Mouse (Mus musculus) heart, embryonic 15.5 days (tissue): ENCODE data around the gene Skp2. TPM values are rescaled to one million over a fixed set of nuclear protein-coding genes. Genes with fewer than 3 reads are reported as not detected.

Source experiments
- ATAC-seq: fragments of 200-750 bp; cut with Nextera tagmentation; replicated peaks from 2 replicates; pipeline ENCODE4 v1.8.0; 2017; ENCODE audit warnings: low read depth, moderate TSS enrichment; ENCODE audit not compliant: insufficient number of reproducible peaks, insufficient read depth, low FRiP score
- H3K27ac ChIP-seq: fragments of 300-500 bp; sonication (generic); 2 replicates; pipeline ENCODE4 v1.5.1; 2015; ENCODE audit warnings: mild to moderate bottlenecking, inconsistent platforms
- H3K27me3 ChIP-seq: fragments of 300-500 bp; sonication (generic); 2 replicates; pipeline ENCODE4 v1.6.1; 2015; ENCODE audit warnings: inconsistent platforms
- H3K36me3 ChIP-seq: fragments of 300-500 bp; sonication (generic); 2 replicates; pipeline ENCODE4 v1.6.1; 2015; ENCODE audit warnings: mild to moderate bottlenecking, inconsistent platforms
- H3K4me1 ChIP-seq: fragments of 300-500 bp; sonication (generic); replicated peaks from 2 replicates; pipeline ENCODE4 v1.6.1; 2015; ENCODE audit warnings: inconsistent platforms
- H3K4me2 ChIP-seq: fragments of 300-500 bp; sonication (generic); 2 replicates; pipeline ENCODE4 v1.6.1; 2015; ENCODE audit warnings: inconsistent platforms, mild to moderate bottlenecking, moderate library complexity
- H3K4me3 ChIP-seq: fragments of 300-500 bp; sonication (generic); 2 replicates; pipeline ENCODE4 v1.5.1; 2015; ENCODE audit warnings: mild to moderate bottlenecking, inconsistent platforms
- H3K9ac ChIP-seq: fragments of 300-500 bp; sonication (generic); 2 replicates; pipeline ENCODE4 v1.6.1; 2015; ENCODE audit warnings: mild to moderate bottlenecking, inconsistent platforms
- H3K9me3 ChIP-seq: fragments of 300-500 bp; sonication (generic); replicated peaks from 2 replicates; pipeline ENCODE4 v1.6.1; 2016; ENCODE audit warnings: inconsistent platforms
- WGBS: fragments of 180-500 bp; shearing (Covaris S2); methylation state at CpG from one replicate; pipeline ENCODE4 v1.1.7; 2015; ENCODE audit warnings: mixed read lengths; 5-methylcytosine and 5-hydroxymethylcytosine counted together
- polyA plus RNA-seq: library from polyadenylated mRNA; unstranded; fragments of >200 nt; fragmentation: Nextera tagmentation; extraction: Ambion mirVana; gene quantifications from 2 replicates; pipeline ENCODE4 v1.2.1, GENCODE M21; 2015

The Skp2 gene
- polyA plus RNA-seq, 1 experiment from 2014 or later, result 18.4 TPM

GRCm38 (mm10) chr15:9087895-9088682 is 67.1 kb downstream of the Skp2 start:
- H3K4me2 ChIP-seq, result no peak overlapping the region
- no peaks in the 10 kb centered on the region for H3K9me3 ChIP-seq
- H3K4me3 ChIP-seq, result no peak overlapping the region
- no peak overlapping the region for H3K27ac ChIP-seq
- no peak for ATAC-seq
- no peaks in the 10 kb centered on the region for H3K27me3 ChIP-seq
- peaks cover 19% of the 10 kb centered on the region for H3K4me1 ChIP-seq
- WGBS, result 79% methylated on average over 17 of the region's 17 CpGs
- H3K36me3 ChIP-seq, result peaks cover 15% of the 10 kb centered on the region; the same call in 1 of the 2 replicates
- H3K9ac ChIP-seq, result no peak overlapping the region

GRCm38 (mm10) chr15:9087421-9087820 is 67.8 kb downstream of the Skp2 start:
- Histone ChIP-seq H3K27me3 (no peaks in the 10 kb centered on the region), H3K4me2 (no peak overlapping the region), H3K36me3 (peaks cover 9% of the 10 kb centered on the region; the same call in 1 of the 2 replicates), H3K27ac (no peak overlapping the region), H3K4me3 (no peak overlapping the region), H3K9ac (no peak overlapping the region), H3K9me3 (no peaks in the 10 kb centered on the region), H3K4me1 (peaks cover 21% of the 10 kb centered on the region)
- WGBS, result 68% methylated on average over 5 of the region's 5 CpGs
- no peak for ATAC-seq

GRCm38 (mm10) chr15:9086813-9087212 is 68.4 kb downstream of the Skp2 start:
- ATAC-seq, result peak; percentile 58; the same call in 1 of the 2 replicates
- WGBS, result 40% methylated on average over 11 of the region's 11 CpGs
- 0 out of 2 replicates have a peak overlapping the region, but pooled peaks have one; percentile 42 for H3K27ac ChIP-seq
- no peak overlapping the region for H3K9ac ChIP-seq
- H3K4me1 ChIP-seq, result peaks cover 23% of the 10 kb centered on the region
- H3K27me3 ChIP-seq, result no peaks in the 10 kb centered on the region
- H3K9me3 ChIP-seq, result no peaks in the 10 kb centered on the region
- H3K36me3 ChIP-seq, result peaks cover 8% of the 10 kb centered on the region; the same call in 1 of the 2 replicates
- no peak overlapping the region for H3K4me2 ChIP-seq
- H3K4me3 ChIP-seq, result no peak overlapping the region

- no peak overlapping the region for H3K9ac ChIP-seq
- H3K4me3 ChIP-seq, result no peak overlapping the region
- H3K36me3 ChIP-seq, result 0 out of 2 replicates have a peak, but pooled peaks cover 3% of the 10 kb centered on the region
- H3K27ac ChIP-seq, result no peak overlapping the region
- WGBS, result 70% methylated on average over 9 of the region's 9 CpGs
- no peak overlapping the region for H3K4me2 ChIP-seq
- no peaks in the 10 kb centered on the region for H3K9me3 ChIP-seq
- H3K27me3 ChIP-seq, result no peaks in the 10 kb centered on the region
- no peak for ATAC-seq
- peaks cover 55% of the 10 kb centered on the region for H3K4me1 ChIP-seq
Observed at GRCm38 (mm10) chr15:9082753-9083152, 72.5 kb downstream of the Skp2 start.

GRCm38 (mm10) chr15:9081294-9081693 is 73.9 kb downstream of the Skp2 start:
- WGBS, result 38% methylated on average over 3 of the region's 3 CpGs
- Histone ChIP-seq H3K36me3 (0 out of 2 replicates have a peak, but pooled peaks cover 3% of the 10 kb centered on the region), H3K9ac (no peak overlapping the region), H3K4me1 (peaks cover 55% of the 10 kb centered on the region), H3K4me2 (no peak overlapping the region), H3K27me3 (no peaks in the 10 kb centered on the region), H3K9me3 (no peaks in the 10 kb centered on the region), H3K4me3 (no peak overlapping the region), H3K27ac (peak overlapping the region; percentile 42; the same call in 1 of the 2 replicates)
- ATAC-seq, result no peak; the same call in 1 of the 2 replicates

- H3K27me3 ChIP-seq, result no peaks in the 10 kb centered on the region
- H3K4me3 ChIP-seq, result no peak overlapping the region
- peaks cover 60% of the 10 kb centered on the region for H3K4me1 ChIP-seq
- no peak for ATAC-seq
- no peak overlapping the region for H3K9ac ChIP-seq
- 32% methylated on average over 4 of the region's 4 CpGs for WGBS
- no peaks in the 10 kb centered on the region for H3K9me3 ChIP-seq
- H3K27ac ChIP-seq, result peak overlapping the region; percentile 54
- H3K36me3 ChIP-seq, result no peaks in the 10 kb centered on the region
- no peak overlapping the region for H3K4me2 ChIP-seq
Observed at GRCm38 (mm10) chr15:9080206-9080605, 75.0 kb downstream of the Skp2 start.

GRCm38 (mm10) chr15:9079626-9080025 is 75.6 kb downstream of the Skp2 start:
- ATAC-seq, result no peak
- H3K4me1 ChIP-seq, result peaks cover 66% of the 10 kb centered on the region
- peak overlapping the region; percentile 51 for H3K4me2 ChIP-seq
- no peaks in the 10 kb centered on the region for H3K27me3 ChIP-seq
- H3K9ac ChIP-seq, result no peak overlapping the region
- WGBS, result 38% methylated on average over 5 of the region's 5 CpGs
- H3K36me3 ChIP-seq, result no peaks in the 10 kb centered on the region
- no peak overlapping the region for H3K4me3 ChIP-seq
- no peaks in the 10 kb centered on the region for H3K9me3 ChIP-seq
- peak overlapping the region; percentile 89 for H3K27ac ChIP-seq

GRCm38 (mm10) chr15:9078481-9079300 is 76.5 kb downstream of the Skp2 start:
- Histone ChIP-seq H3K4me3 (no peak overlapping the region), H3K27ac (peak overlapping the region; percentile 89), H3K9ac (0 out of 2 replicates have a peak overlapping the region, but pooled peaks have one; percentile 4), H3K36me3 (no peaks in the 10 kb centered on the region), H3K4me2 (peak overlapping the region; percentile 51), H3K27me3 (no peaks in the 10 kb centered on the region), H3K9me3 (no peaks in the 10 kb centered on the region), H3K4me1 (peaks cover 73% of the 10 kb centered on the region)
- 24% methylated on average over 12 of the region's 12 CpGs for WGBS
- peak; percentile 73 for ATAC-seq

- peak overlapping the region; percentile 97 for H3K27ac ChIP-seq
- no peaks in the 10 kb centered on the region for H3K27me3 ChIP-seq
- H3K9me3 ChIP-seq, result no peaks in the 10 kb centered on the region
- no peaks in the 10 kb centered on the region for H3K36me3 ChIP-seq
- no peak for ATAC-seq
- peak overlapping the region; percentile 67 for H3K4me2 ChIP-seq
- H3K9ac ChIP-seq, result 0 out of 2 replicates have a peak overlapping the region, but pooled peaks have one; percentile 23
- 38% methylated on average over 14 of the region's 14 CpGs for WGBS
- peaks cover 64% of the 10 kb centered on the region for H3K4me1 ChIP-seq
- H3K4me3 ChIP-seq, result peak overlapping the region; percentile 13; the same call in 1 of the 2 replicates
Observed at GRCm38 (mm10) chr15:9075608-9076200, 79.5 kb downstream of the Skp2 start.

- H3K36me3 ChIP-seq, result no peaks in the 10 kb centered on the region
- 4% methylated on average over 4 of the region's 4 CpGs for WGBS
- H3K4me3 ChIP-seq, result peak overlapping the region; percentile 4; the same call in 1 of the 2 replicates
- H3K27me3 ChIP-seq, result no peaks in the 10 kb centered on the region
- no peak for ATAC-seq
- no peaks in the 10 kb centered on the region for H3K9me3 ChIP-seq
- peaks cover 66% of the 10 kb centered on the region for H3K4me1 ChIP-seq
- H3K27ac ChIP-seq, result peak overlapping the region; percentile 97
- H3K9ac ChIP-seq, result no peak overlapping the region
- peak overlapping the region; percentile 67 for H3K4me2 ChIP-seq
Observed at GRCm38 (mm10) chr15:9074671-9075070, 80.6 kb downstream of the Skp2 start.

GRCm38 (mm10) chr15:9074139-9074538 is 81.1 kb downstream of the Skp2 start:
- Histone ChIP-seq H3K4me3 (peak overlapping the region; percentile 99; the same call in 1 of the 2 replicates), H3K36me3 (no peaks in the 10 kb centered on the region), H3K9me3 (no peaks in the 10 kb centered on the region), H3K4me2 (peak overlapping the region; percentile 67), H3K27ac (peak overlapping the region; percentile 97), H3K4me1 (peaks cover 61% of the 10 kb centered on the region), H3K9ac (no peak overlapping the region), H3K27me3 (no peaks in the 10 kb centered on the region)
- WGBS, result 26% methylated on average over 2 of the region's 2 CpGs
- ATAC-seq, result no peak
